Mouse (Mus musculus): Measurements from ENCODE around the gene Rabepk.
A peak's percentile ranks its signal among the peaks of the same experiment; 100 is the strongest.
"Not testable (repeated sequence)": the region's sequence is repeated elsewhere in the genome, so short reads cannot be mapped to it uniquely, and the experiment has no call there.

The Rabepk gene

GRCm38 (mm10) chr2:34804172-34804571 is 4.5 kb upstream of the Rabepk start:
- DNase-seq (ENCODE audit: low spot score), result no peak

GRCm38 (mm10) chr2:34803746-34804145 is 4.0 kb upstream of the Rabepk start:
- no peak for DNase-seq (ENCODE audit: low spot score)

GRCm38 (mm10) chr2:34802565-34803245 is 3.0 kb upstream of the Rabepk start:
- DNase-seq (ENCODE audit: low spot score), result peak; percentile 72

- peak; percentile 100 for DNase-seq (ENCODE audit: low spot score)
Measured at GRCm38 (mm10) chr2:34801516-34802482, 2.1 kb upstream of the Rabepk start.

GRCm38 (mm10) chr2:34800371-34800770 is 659 bp upstream of the Rabepk start:
- no peak for DNase-seq (ENCODE audit: low spot score)

GRCm38 (mm10) chr2:34795426-34795825 is 4.3 kb downstream of the Rabepk start:
- DNase-seq (ENCODE audit: low spot score), result no peak

GRCm38 (mm10) chr2:34794511-34794910 is 5.2 kb downstream of the Rabepk start:
- no peak for DNase-seq (ENCODE audit: low spot score)

GRCm38 (mm10) chr2:34792543-34792942 is 7.2 kb downstream of the Rabepk start:
- DNase-seq (ENCODE audit: low spot score), result not testable (repeated sequence)

- no peak for DNase-seq (ENCODE audit: low spot score)
Measured at GRCm38 (mm10) chr2:34790282-34790681, 9.4 kb downstream of the Rabepk start.

GRCm38 (mm10) chr2:34784085-34784484 is 15.6 kb downstream of the Rabepk start:
- peak; percentile 54 for DNase-seq (ENCODE audit: low spot score)

- no peak for DNase-seq (ENCODE audit: low spot score)
Measured at GRCm38 (mm10) chr2:34783064-34784020, 16.4 kb downstream of the Rabepk start.

GRCm38 (mm10) chr2:34777237-34777868 is 22.4 kb downstream of the Rabepk start:
- DNase-seq (ENCODE audit: low spot score), result no peak

- no peak for DNase-seq (ENCODE audit: low spot score)
Measured at GRCm38 (mm10) chr2:34774493-34774892, 25.2 kb downstream of the Rabepk start.

GRCm38 (mm10) chr2:34773673-34774072 is 26.0 kb downstream of the Rabepk start:
- no peak for DNase-seq (ENCODE audit: low spot score)

GRCm38 (mm10) chr2:34772252-34773235 is 27.2 kb downstream of the Rabepk start:
- DNase-seq (ENCODE audit: low spot score), result peak; percentile 58

- DNase-seq (ENCODE audit: low spot score), result peak; percentile 100
Measured at GRCm38 (mm10) chr2:34771368-34772226, 28.1 kb downstream of the Rabepk start, which contains the start of gene Hspa5. Hspa5 (plus strand) TSS chr2:34771970.

- DNase-seq (ENCODE audit: low spot score), result no peak
Measured at GRCm38 (mm10) chr2:34770951-34771350, 28.8 kb downstream of the Rabepk start.

- no peak for DNase-seq (ENCODE audit: low spot score)
Measured at GRCm38 (mm10) chr2:34770049-34770448, 29.7 kb downstream of the Rabepk start.

- DNase-seq (ENCODE audit: low spot score), result no peak
Measured at GRCm38 (mm10) chr2:34764801-34765200, 34.9 kb downstream of the Rabepk start.
